Mouse (Mus musculus) E14TG2a.4 (cell line): ENCODE measurements around the gene B4galt7.
"Not testable (repeated sequence)": the region's sequence is repeated elsewhere in the genome, so short reads cannot be mapped to it uniquely, and the experiment has no call there.

Experiments used
- H3K27me3 ChIP-seq: 2 replicates; pipeline ENCODE4 v1.6.1; 2014; ENCODE audit warnings: low read length, control low read depth; ENCODE audit not compliant: insufficient read depth
- H3K36me3 ChIP-seq: 2 replicates; pipeline ENCODE4 v1.6.1; 2014; ENCODE audit warnings: low read length, control low read depth; ENCODE audit not compliant: insufficient read depth
- H3K4me1 ChIP-seq: replicated peaks from 2 replicates; pipeline ENCODE4 v1.6.1; 2014; ENCODE audit warnings: low read depth, low read length, control low read depth
- H3K4me3 ChIP-seq: replicated peaks from 2 replicates; pipeline ENCODE4 v1.5.1; 2014; ENCODE audit warnings: mild to moderate bottlenecking, low read length
- H3K9me3 ChIP-seq: 2 replicates; pipeline ENCODE4 v1.6.1; 2014; ENCODE audit warnings: low read length, control low read depth
- CTCF ChIP-seq: conservative IDR thresholded peaks from 2 replicates; pipeline ENCODE4 v1.5.1; 2014; ENCODE audit warnings: low read length
- NANOG ChIP-seq: IDR thresholded peaks from 2 replicates; pipeline ENCODE4 v1.6.1; 2014; ENCODE audit warnings: borderline replicate concordance, low read length, mixed read lengths
- POU5F1 ChIP-seq: IDR thresholded peaks from 2 replicates; pipeline ENCODE4 v1.6.1; 2014; ENCODE audit warnings: low read length, borderline replicate concordance

B4galt7 gene

DNA sequence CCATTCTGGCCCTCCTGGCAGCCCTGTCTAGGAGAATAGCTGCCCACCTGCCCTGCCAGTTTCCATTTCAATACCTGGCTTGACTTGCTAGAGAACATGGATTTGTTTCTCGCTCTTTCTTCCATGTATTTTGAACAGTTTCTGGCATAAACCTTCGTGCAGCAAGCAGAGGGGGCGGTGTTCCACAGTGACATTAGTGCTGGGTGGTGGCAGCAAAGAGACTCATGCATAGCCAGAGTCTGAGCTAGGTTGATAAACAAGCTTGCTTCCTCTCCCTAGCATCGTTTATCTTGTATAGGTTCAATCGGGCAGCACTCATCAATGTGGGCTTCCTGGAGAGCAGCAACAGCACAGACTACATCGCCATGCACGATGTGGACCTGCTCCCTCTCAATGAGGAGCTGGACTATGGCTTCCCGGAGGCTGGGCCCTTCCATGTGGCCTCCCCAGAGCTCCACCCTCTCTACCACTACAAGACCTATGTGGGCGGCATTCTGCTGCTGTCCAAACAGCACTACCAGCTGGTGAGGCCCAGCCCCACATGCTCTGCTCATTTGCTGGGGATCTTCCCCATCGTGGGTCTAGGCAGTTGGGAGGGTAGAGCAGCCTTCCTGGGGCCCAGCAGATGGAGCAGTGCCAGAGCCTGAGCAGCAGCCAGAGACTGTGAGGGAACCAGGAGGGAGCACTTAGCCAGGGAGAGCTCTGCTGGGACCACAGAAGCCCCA is 7.4 kb downstream of the B4galt7 start:
- Histone ChIP-seq H3K4me1 (peaks cover 67% of the 10 kb centered on the region), H3K36me3 (peaks cover 57% of the 10 kb centered on the region), H3K9me3 (no peaks in the 10 kb centered on the region), H3K27me3 (no peaks in the 10 kb centered on the region), H3K4me3 (no peak overlapping the region)
- TF ChIP-seq NANOG = no peak
- no peak for TF ChIP-seq POU5F1
- no peak for TF ChIP-seq CTCF

DNA sequence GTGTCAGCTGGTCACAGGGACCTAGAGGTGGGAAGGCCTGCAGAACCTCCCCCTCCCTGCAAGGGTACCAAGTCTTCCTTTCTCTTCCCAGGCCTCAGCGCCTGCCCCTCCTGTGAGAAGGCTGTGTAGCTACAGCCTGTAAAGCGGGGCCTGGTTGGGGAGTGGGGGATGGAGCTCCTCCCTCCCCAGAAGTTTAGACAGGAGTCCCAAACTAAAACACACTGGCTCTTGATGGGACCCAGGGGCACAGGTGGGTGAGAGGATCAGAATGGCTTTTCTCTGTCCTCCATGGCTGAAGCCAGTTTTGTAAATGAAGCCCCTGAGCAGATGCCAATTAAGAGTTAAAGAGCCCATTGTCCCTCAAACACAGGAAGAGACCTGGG is 7.9 kb downstream of the B4galt7 start:
- peaks cover 69% of the 10 kb centered on the region for H3K4me1 ChIP-seq
- no peak overlapping the region for H3K4me3 ChIP-seq
- no peak for TF ChIP-seq CTCF
- TF ChIP-seq NANOG = no peak
- TF ChIP-seq POU5F1 = no peak
- peaks cover 53% of the 10 kb centered on the region for H3K36me3 ChIP-seq
- H3K9me3 ChIP-seq = no peaks in the 10 kb centered on the region
- no peaks in the 10 kb centered on the region for H3K27me3 ChIP-seq

DNA sequence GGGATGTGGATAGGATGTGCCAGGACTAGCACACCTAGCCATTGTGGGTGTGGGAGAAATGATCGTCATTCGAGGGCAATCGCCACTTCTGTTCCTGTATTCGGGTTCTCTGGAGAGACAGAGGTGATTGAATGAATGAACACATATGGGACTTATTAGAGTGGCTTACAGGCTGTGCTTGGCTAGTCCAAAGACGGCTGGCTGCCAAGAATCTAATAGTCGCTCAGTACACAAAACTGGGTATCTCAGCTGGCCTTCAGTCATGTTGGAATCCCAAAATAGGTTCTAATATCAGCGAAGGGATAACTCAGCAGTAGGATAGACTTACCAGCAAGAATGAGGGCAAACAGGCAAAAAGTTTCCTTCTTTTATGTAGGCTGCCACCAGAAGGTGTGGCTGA is 12.3 kb downstream of the B4galt7 start:
- Histone ChIP-seq H3K4me3 (no peak overlapping the region), H3K27me3 (no peaks in the 10 kb centered on the region), H3K9me3 (no peaks in the 10 kb centered on the region), H3K4me1 (peaks cover 42% of the 10 kb centered on the region), H3K36me3 (peaks cover 35% of the 10 kb centered on the region)
- TF ChIP-seq CTCF (no peak), POU5F1 (no peak), NANOG (no peak)

DNA sequence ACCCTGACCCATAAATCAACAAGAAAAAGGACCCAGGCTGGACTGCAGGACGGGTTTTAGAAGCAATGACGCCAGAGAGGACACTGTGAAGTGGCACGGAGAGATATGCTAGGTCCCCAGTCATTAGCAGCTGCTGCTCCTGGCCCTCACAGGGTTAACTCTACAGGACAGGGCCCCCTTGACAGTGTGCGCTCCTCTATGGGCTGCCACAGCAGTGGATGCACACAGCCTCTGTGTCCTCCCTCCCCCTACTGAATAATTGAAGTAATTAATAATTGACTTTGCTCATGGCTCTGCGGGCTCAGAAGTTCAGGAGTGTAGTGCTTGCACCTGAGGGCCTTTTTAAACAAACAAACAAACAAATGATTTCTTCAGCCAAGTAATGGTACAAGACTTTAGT is 13.8 kb downstream of the B4galt7 start:
- Histone ChIP-seq H3K9me3 (no peaks in the 10 kb centered on the region), H3K27me3 (no peaks in the 10 kb centered on the region), H3K36me3 (peaks cover 20% of the 10 kb centered on the region), H3K4me3 (no peak overlapping the region), H3K4me1 (peaks cover 27% of the 10 kb centered on the region)
- TF ChIP-seq POU5F1 (no peak), NANOG (no peak), CTCF (no peak)

DNA sequence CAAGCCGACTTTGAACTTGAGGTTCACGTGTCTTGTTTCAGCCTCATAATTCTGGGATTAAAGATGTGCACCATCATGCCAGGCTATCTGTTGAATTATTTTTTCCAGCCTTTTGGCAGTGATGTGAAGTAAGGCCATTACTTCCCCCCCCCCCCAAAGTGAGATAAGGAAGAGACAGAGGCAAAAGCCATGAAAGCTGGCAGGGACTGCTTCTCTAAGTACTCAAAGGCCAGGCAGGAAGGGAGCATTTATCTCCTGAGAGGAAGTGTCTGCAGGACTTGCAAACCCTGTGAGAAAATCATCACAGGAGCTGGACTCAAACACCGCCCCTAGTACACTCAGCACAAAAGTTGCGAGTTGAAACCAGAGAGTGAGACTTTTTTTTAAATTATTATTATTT is 19.6 kb downstream of the B4galt7 start:
- Histone ChIP-seq H3K9me3 (no peaks in the 10 kb centered on the region), H3K27me3 (no peaks in the 10 kb centered on the region), H3K4me1 (peaks cover 17% of the 10 kb centered on the region), H3K36me3 (no peaks in the 10 kb centered on the region), H3K4me3 (no peak overlapping the region)
- no peak for TF ChIP-seq POU5F1
- no peak for TF ChIP-seq CTCF
- no peak for TF ChIP-seq NANOG

DNA sequence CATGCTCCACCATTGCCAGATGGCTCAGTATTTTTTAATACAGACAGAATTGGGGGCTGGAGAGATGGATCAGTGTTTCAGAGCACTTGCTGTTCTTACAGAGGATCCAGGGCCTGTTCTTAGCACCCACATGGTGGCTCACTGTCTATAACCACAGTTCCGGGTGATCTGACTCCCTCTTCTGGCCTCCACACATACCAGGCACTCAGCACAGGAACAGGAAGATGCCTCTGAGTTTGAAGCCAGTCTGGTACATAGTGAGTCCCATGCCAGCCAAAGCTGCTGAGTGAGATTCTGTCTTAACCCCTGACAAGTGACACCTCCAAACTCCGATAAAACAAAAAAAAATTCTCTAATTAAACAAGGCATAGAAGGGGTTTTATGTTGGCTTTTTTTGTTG is 20.6 kb downstream of the B4galt7 start:
- Histone ChIP-seq H3K36me3 (peaks cover 8% of the 10 kb centered on the region), H3K27me3 (no peaks in the 10 kb centered on the region), H3K4me3 (no peak overlapping the region), H3K4me1 (peaks cover 23% of the 10 kb centered on the region), H3K9me3 (no peaks in the 10 kb centered on the region)
- TF ChIP-seq NANOG (no peak), POU5F1 (no peak), CTCF (no peak)

DNA sequence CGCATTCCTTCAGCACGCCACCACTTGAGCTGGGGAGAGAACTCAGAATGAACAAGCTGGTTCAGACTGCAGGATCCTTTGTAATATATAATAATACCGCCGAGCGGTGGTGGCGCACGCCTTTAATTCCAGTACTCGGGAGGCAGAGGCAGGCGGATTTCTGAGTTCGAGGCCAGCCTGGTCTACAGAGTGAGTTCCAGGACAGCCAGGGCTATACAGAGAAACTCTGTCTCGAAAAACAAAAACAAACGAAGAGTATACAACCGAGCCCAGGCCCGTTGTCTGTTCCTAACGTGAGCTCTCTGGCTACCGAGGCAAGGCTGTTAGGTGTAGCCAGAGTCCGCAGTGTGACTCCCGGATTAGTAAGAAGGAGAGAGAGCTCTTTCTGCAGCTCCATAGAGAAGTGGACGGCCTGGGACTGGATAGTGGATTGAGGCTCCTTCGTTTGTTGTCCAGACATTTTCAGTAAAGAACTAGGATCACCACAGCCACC is 22.5 kb downstream of the B4galt7 start:
- not testable (repeated sequence) for H3K9me3 ChIP-seq, H3K27me3 ChIP-seq
- peaks cover 24% of the 10 kb centered on the region for H3K4me1 ChIP-seq
- peaks cover 18% of the 10 kb centered on the region for H3K36me3 ChIP-seq
- H3K4me3 ChIP-seq = peak overlapping the region; percentile 90

DNA sequence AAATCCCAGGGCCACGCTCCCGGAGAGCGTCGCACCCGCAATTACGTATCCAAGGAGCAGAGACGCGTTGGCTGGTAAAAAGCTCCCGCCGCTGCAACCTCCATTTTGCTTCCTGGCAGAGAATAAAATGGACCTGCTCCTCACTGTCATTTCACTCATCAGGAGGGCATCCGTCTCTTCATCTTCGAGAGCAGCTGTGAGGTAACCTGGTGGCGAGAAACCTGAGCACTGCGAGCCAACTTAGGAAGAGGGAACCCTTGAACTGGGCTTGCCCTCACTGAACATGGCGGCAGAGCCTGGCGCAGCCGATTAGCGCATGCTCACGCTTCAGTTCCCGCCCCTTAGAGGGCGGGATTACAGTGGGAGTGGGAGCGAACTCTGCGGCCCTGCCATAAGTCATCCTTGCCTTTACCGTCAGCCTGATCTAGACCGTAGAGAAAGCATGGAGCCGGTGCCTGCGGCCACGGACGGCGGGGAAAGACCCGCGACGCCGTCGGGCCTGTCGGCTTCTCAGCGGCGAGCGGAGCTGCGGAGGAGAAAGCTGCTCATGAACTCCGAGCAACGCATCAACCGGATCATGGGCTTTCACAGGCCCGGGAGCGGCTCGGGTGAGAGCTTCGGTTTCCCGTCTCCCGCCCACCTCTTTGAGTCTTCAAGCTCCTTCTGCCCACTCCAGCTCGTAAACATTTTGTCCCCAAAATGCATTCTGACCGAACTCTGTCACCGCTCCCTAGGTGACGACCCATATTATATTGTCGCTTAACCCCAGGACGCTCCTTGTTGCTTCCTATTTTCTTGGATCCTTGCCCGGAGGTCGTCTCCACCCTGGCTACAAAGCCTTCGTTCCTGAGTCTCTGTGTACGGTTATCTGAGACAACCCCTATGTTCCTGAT is 23.2 kb downstream of the B4galt7 start, which contains the start of gene Caml:
Gene Caml (plus strand): TSS at position 357 of the 893 bp plus-strand sequence.
- H3K9me3 ChIP-seq = no peaks in the 10 kb centered on the region
- peak within 1 kb of the TSS; percentile 90 for H3K4me3 ChIP-seq
- H3K36me3 ChIP-seq = peaks cover 19% of the 10 kb centered on the region
- no peaks in the 10 kb centered on the region for H3K27me3 ChIP-seq
- peaks cover 25% of the 10 kb centered on the region for H3K4me1 ChIP-seq
- TF ChIP-seq NANOG = no peak
- TF ChIP-seq POU5F1 = no peak
- no peak for TF ChIP-seq CTCF
